Mouse (Mus musculus): ENCODE data around the gene Pin1rt1.

Pin1rt1 gene

GRCm38 (mm10) chr2:104716279-104716678, at the start of gene Pin1rt1:
Gene Pin1rt1, minus strand, starts transcription at chr2:104716379.
- no peak for DNase-seq (ENCODE audit: low read depth)

- no peak for DNase-seq (ENCODE audit: low read depth)
Measured at GRCm38 (mm10) chr2:104764018-104764417, 47.8 kb upstream of the Pin1rt1 start.

GRCm38 (mm10) chr2:104763134-104763703, 47.0 kb upstream of the Pin1rt1 start:
- no peak for DNase-seq (ENCODE audit: low read depth)

GRCm38 (mm10) chr2:104750611-104751010, 34.4 kb upstream of the Pin1rt1 start:
- peak; percentile 37 for DNase-seq (ENCODE audit: low read depth)

GRCm38 (mm10) chr2:104748652-104749183, 32.5 kb upstream of the Pin1rt1 start:
- no peak for DNase-seq (ENCODE audit: low read depth)

- no peak for DNase-seq (ENCODE audit: low read depth)
Measured at GRCm38 (mm10) chr2:104746251-104746650, 30.1 kb upstream of the Pin1rt1 start.

- DNase-seq (ENCODE audit: low read depth): no peak
Measured at GRCm38 (mm10) chr2:104743971-104744370, 27.8 kb upstream of the Pin1rt1 start.

GRCm38 (mm10) chr2:104743160-104743559, 27.0 kb upstream of the Pin1rt1 start:
- no peak for DNase-seq (ENCODE audit: low read depth)

GRCm38 (mm10) chr2:104742741-104743064, 26.5 kb upstream of the Pin1rt1 start, which contains the start of gene Depdc7:
Gene Depdc7, minus strand, starts transcription at chr2:104742878.
- peak; percentile 85 for DNase-seq (ENCODE audit: low read depth)

GRCm38 (mm10) chr2:104741896-104742740, 25.9 kb upstream of the Pin1rt1 start:
- no peak for DNase-seq (ENCODE audit: low read depth)

GRCm38 (mm10) chr2:104741015-104741758, 25.0 kb upstream of the Pin1rt1 start:
- no peak for DNase-seq (ENCODE audit: low read depth)

GRCm38 (mm10) chr2:104740248-104740949, 24.2 kb upstream of the Pin1rt1 start:
- DNase-seq (ENCODE audit: low read depth): no peak

GRCm38 (mm10) chr2:104739691-104740090, 23.5 kb upstream of the Pin1rt1 start:
- DNase-seq (ENCODE audit: low read depth): no peak

GRCm38 (mm10) chr2:104736241-104736640, 20.1 kb upstream of the Pin1rt1 start:
- DNase-seq (ENCODE audit: low read depth): no peak

- no peak for DNase-seq (ENCODE audit: low read depth)
Measured at GRCm38 (mm10) chr2:104732562-104733256, 16.5 kb upstream of the Pin1rt1 start.

- DNase-seq (ENCODE audit: low read depth): no peak
Measured at GRCm38 (mm10) chr2:104732033-104732444, 15.9 kb upstream of the Pin1rt1 start.

GRCm38 (mm10) chr2:104727369-104727768, 11.2 kb upstream of the Pin1rt1 start:
- no peak for DNase-seq (ENCODE audit: low read depth)

- no peak for DNase-seq (ENCODE audit: low read depth)
Measured at GRCm38 (mm10) chr2:104722021-104722420, 5.8 kb upstream of the Pin1rt1 start.

GRCm38 (mm10) chr2:104717827-104718226, 1.6 kb upstream of the Pin1rt1 start:
- DNase-seq (ENCODE audit: low read depth): no peak

- no peak for DNase-seq (ENCODE audit: low read depth)
Measured at GRCm38 (mm10) chr2:104717231-104717735, 1.1 kb upstream of the Pin1rt1 start.

- no peak for DNase-seq (ENCODE audit: low read depth)
Measured at GRCm38 (mm10) chr2:104714254-104714691, 1.9 kb downstream of the Pin1rt1 start.
